Mouse (Mus musculus) gastrocnemius, postnatal 4 days (tissue): Measurements from ENCODE around the gene Snx33. TPM values are rescaled to one million over a fixed set of nuclear protein-coding genes. Genes with fewer than 3 reads are reported as not detected.

ENCODE experiments used
- total RNA-seq, 2 experiments: library from RNA; stranded (reverse); gene quantifications; 2 replicates each; pipeline ENCODE4 v1.2.3; 2021

The Snx33 gene
- total RNA-seq, 2 experiments from 2014 or later, result 10.4 to 11.2 TPM

Other genes starting within 250 kb of the Snx33 start
- gene Lingo1, start 131.9 kb downstream of the Snx33 start, total RNA-seq, result 1 to 10 TPM; 3.2 TPM
- 1 to 10 TPM; 1.1 to 1.6 TPM for gene Odf3l1, start 63.7 kb downstream of the Snx33 start, total RNA-seq
- gene Cspg4, start 63.3 kb downstream of the Snx33 start, total RNA-seq, result 10 to 100 TPM; 44.4 to 46.1 TPM
- gene Imp3, start 9.1 kb upstream of the Snx33 start, total RNA-seq, result 10 to 100 TPM; 50.3 to 53.7 TPM
- gene Snupn, start 22.5 kb upstream of the Snx33 start, total RNA-seq, result 1 to 10 TPM; 8.0 to 8.6 TPM
- gene Ptpn9, start 66.6 kb upstream of the Snx33 start, total RNA-seq, result 10 to 100 TPM; 21.8 to 22.2 TPM
- gene Sin3a, start 143.7 kb upstream of the Snx33 start, total RNA-seq, result 10 to 100 TPM; 37.6 to 39.4 TPM
- 10 to 100 TPM; 67.1 to 81.6 TPM for gene Man2c1, start 202.3 kb upstream of the Snx33 start, total RNA-seq
- gene Neil1, start 219.9 kb upstream of the Snx33 start, total RNA-seq, result 1 to 10 TPM; 3.7 to 4.5 TPM
- 10 to 100 TPM; 38.8 to 40.9 TPM for gene Commd4, start 230.0 kb upstream of the Snx33 start, total RNA-seq